Mouse (Mus musculus) heart, embryonic 12.5 days (tissue): ENCODE measurements around the gene Daam1. TPM values are rescaled to one million over a fixed set of nuclear protein-coding genes. Genes with fewer than 3 reads are reported as not detected.

ENCODE experiments used
- polyA plus RNA-seq: library from polyadenylated mRNA; unstranded; fragments of >200 nt; fragmentation: Nextera tagmentation; extraction: Ambion mirVana; gene quantifications from 2 replicates; pipeline ENCODE4 v1.2.1, GENCODE M21; 2016

Gene Daam1
- polyA plus RNA-seq, 1 experiment from 2014 or later, result 23.1 TPM

Other genes starting within 250 kb of the Daam1 start
- gene Gpr135, start 240.0 kb downstream of the Daam1 start, polyA plus RNA-seq, result 0.55 and 0.56 TPM in 2 replicates